Comparison of ENCODE assay signal across 8 mouse cellular contexts in genomic region chr7:46838104-46838671, GRCm38 (mm10). TPM values are rescaled to one million over a fixed set of nuclear protein-coding genes. Genes with fewer than 3 reads are reported as not detected.
DNase-seq lines count a peak whose midpoint lies in the region; ATAC-seq and TF ChIP-seq lines count a peak whose summit lies in the region.

No protein-coding gene starts in this region.

- no peaks in the 10 kb centered on the region for H3K9me3 ChIP-seq in embryonic facial prominence, embryonic 13.5 days
- no peaks in the 10 kb centered on the region for H3K9me3 ChIP-seq in heart, embryonic 14.5 days (ENCODE audit: control insufficient read depth, low read length)
- no peaks in the 10 kb centered on the region for H3K9me3 ChIP-seq in kidney, embryonic 14.5 days (ENCODE audit: control insufficient read depth, low read length)
- H3K9me3 ChIP-seq in lung, embryonic 14.5 days (ENCODE audit: low read depth, low read length): no peaks in the 10 kb centered on the region

- H3K27me3 ChIP-seq in spleen, adult 2 months (ENCODE audit: control insufficient read depth, insufficient read depth, low read length): no peaks in the 10 kb centered on the region
- peaks cover 8% of the 10 kb centered on the region; the same call in 1 of the 2 replicates for H3K27me3 ChIP-seq in embryonic facial prominence, embryonic 13.5 days
- no peaks in the 10 kb centered on the region for H3K27me3 ChIP-seq in heart, embryonic 14.5 days (ENCODE audit: control insufficient read depth, insufficient read depth, low read length)
- no peaks in the 10 kb centered on the region for H3K27me3 ChIP-seq in kidney, embryonic 14.5 days (ENCODE audit: control insufficient read depth, insufficient read depth, low read length)
- no peaks in the 10 kb centered on the region for H3K27me3 ChIP-seq in lung, embryonic 14.5 days (ENCODE audit: insufficient read depth, low read length)

- no peak for ATAC-seq in embryonic facial prominence, embryonic 13.5 days (ENCODE audit: insufficient number of reproducible peaks, insufficient read depth, low FRiP score, low TSS enrichment, low read depth)
- ATAC-seq in heart, embryonic 14.5 days (ENCODE audit: insufficient number of reproducible peaks, insufficient read depth, low FRiP score, low read depth): peak; percentile 65
- peak; percentile 74 for ATAC-seq in kidney, embryonic 14.5 days (ENCODE audit: low FRiP score, low TSS enrichment)
- peak; percentile 66 for ATAC-seq in lung, embryonic 14.5 days (ENCODE audit: insufficient read depth)

- H3K27ac ChIP-seq in spleen, adult 2 months (ENCODE audit: insufficient read depth, low read length): peak overlapping the region; percentile 49
- peak overlapping the region; percentile 88 for H3K27ac ChIP-seq in embryonic facial prominence, embryonic 13.5 days
- peak overlapping the region; percentile 76 to 80 for H3K27ac ChIP-seq in heart, embryonic 14.5 days (replicated peaks in 1 of 2; ENCODE audit: control insufficient read depth in 1 of 2, insufficient read depth in 1 of 2, low read depth in 2 of 2, low read length in 2 of 2)
- H3K27ac ChIP-seq in kidney, embryonic 14.5 days (ENCODE audit: low read depth, low read length): peak overlapping the region; percentile 44
- peak overlapping the region; percentile 88 for H3K27ac ChIP-seq in lung, embryonic 14.5 days (ENCODE audit: low read depth)

- H3K4me1 ChIP-seq in spleen, adult 2 months (ENCODE audit: control insufficient read depth, insufficient read depth, insufficient read length): peaks cover 9% of the 10 kb centered on the region; the same call in 1 of the 2 replicates
- H3K4me1 ChIP-seq in embryonic facial prominence, embryonic 13.5 days: peaks cover 25% of the 10 kb centered on the region
- H3K4me1 ChIP-seq in heart, embryonic 14.5 days (ENCODE audit: control insufficient read depth in 2 of 2, insufficient read depth in 2 of 2, low read length in 2 of 2): peaks cover 15 to 26% of the 10 kb centered on the region in 2 experiments
- H3K4me1 ChIP-seq in kidney, embryonic 14.5 days (ENCODE audit: control insufficient read depth, insufficient read depth, low read length): peaks cover 27% of the 10 kb centered on the region
- H3K4me1 ChIP-seq in lung, embryonic 14.5 days (ENCODE audit: insufficient read depth): peaks cover 30% of the 10 kb centered on the region

- no peak for DNase-seq in spleen, adult 2 months (ENCODE audit: low read depth in 1 of 2, low spot score in 2 of 2)
- DNase-seq in spleen, postnatal 14 days (ENCODE audit: low spot score in 2 of 2): no peak
- peak; percentile 78 for DNase-seq in lung, embryonic 14.5 days
- DNase-seq in retina, adult 2 months (ENCODE audit: low read depth, low spot score): peak; percentile 75
- DNase-seq in spleen, postnatal 4 days (ENCODE audit: low spot score in 2 of 2): no peak

- H3K4me2 ChIP-seq in embryonic facial prominence, embryonic 13.5 days: peak overlapping the region; percentile 49
- peak overlapping the region; percentile 37 for H3K4me2 ChIP-seq in heart, embryonic 14.5 days (ENCODE audit: low read length)
- peak overlapping the region; percentile 21 for H3K4me2 ChIP-seq in kidney, embryonic 14.5 days (replicated peaks; ENCODE audit: low read depth, low read length)
- peak overlapping the region; percentile 31 for H3K4me2 ChIP-seq in lung, embryonic 14.5 days

- TF ChIP-seq CTCF in spleen, adult 2 months (IDR thresholded peaks at IDR 0.05; ENCODE audit: extremely low read depth, insufficient read depth, insufficient read length, insufficient replicate concordance): no peak
- TF ChIP-seq CTCF in lung, embryonic 14.5 days (IDR thresholded peaks at IDR 0.05; ENCODE audit: low read depth): no peak

- no peak overlapping the region for H3K4me3 ChIP-seq in spleen, adult 2 months (ENCODE audit: extremely low read depth, insufficient read depth, insufficient read length)
- peak overlapping the region; percentile 17 for H3K4me3 ChIP-seq in embryonic facial prominence, embryonic 13.5 days
- no peak overlapping the region for H3K4me3 ChIP-seq in heart, embryonic 14.5 days (ENCODE audit: control insufficient read depth in 1 of 2, insufficient read depth in 1 of 2, low read depth in 1 of 2, low read length in 2 of 2)
- no peak overlapping the region for H3K4me3 ChIP-seq in kidney, embryonic 14.5 days (ENCODE audit: low read length)
- no peak overlapping the region for H3K4me3 ChIP-seq in lung, embryonic 14.5 days (ENCODE audit: low read depth, low read length)

- 7% methylated on average over 9 of the region's 9 CpGs for whole genome bisulfite sequencing in spleen, adult 2 months
- under 1% methylated on average over 9 of the region's 9 CpGs for WGBS in embryonic facial prominence, embryonic 13.5 days
- 14% methylated on average over 9 of the region's 9 CpGs for WGBS in heart, embryonic 14.5 days
- under 1% methylated on average over 8 of the region's 9 CpGs for WGBS in kidney, embryonic 14.5 days
- WGBS in lung, embryonic 14.5 days: 4% methylated on average over 9 of the region's 9 CpGs

- no peaks in the 10 kb centered on the region for H3K36me3 ChIP-seq in spleen, adult 2 months (ENCODE audit: control insufficient read depth, insufficient read depth, low read length)
- no peaks in the 10 kb centered on the region for H3K36me3 ChIP-seq in embryonic facial prominence, embryonic 13.5 days
- no peaks in the 10 kb centered on the region for H3K36me3 ChIP-seq in heart, embryonic 14.5 days (ENCODE audit: control insufficient read depth, insufficient read depth, low read length)
- H3K36me3 ChIP-seq in kidney, embryonic 14.5 days (ENCODE audit: control insufficient read depth, insufficient read depth, low read length): no peaks in the 10 kb centered on the region
- no peaks in the 10 kb centered on the region for H3K36me3 ChIP-seq in lung, embryonic 14.5 days (ENCODE audit: insufficient read depth)

- no peak for TF ChIP-seq POLR2A in spleen, adult 2 months (IDR thresholded peaks at IDR 0.05; ENCODE audit: low read depth, low read length)

- peak overlapping the region; percentile 58; the same call in 1 of the 2 replicates for H3K9ac ChIP-seq in embryonic facial prominence, embryonic 13.5 days
- H3K9ac ChIP-seq in heart, embryonic 14.5 days (ENCODE audit: low read length): 0 out of 2 replicates have a peak overlapping the region, but pooled peaks have one; percentile 34
- peak overlapping the region; percentile 38 for H3K9ac ChIP-seq in kidney, embryonic 14.5 days (ENCODE audit: low read depth, low read length)
- peak overlapping the region; percentile 35; the same call in 1 of the 2 replicates for H3K9ac ChIP-seq in lung, embryonic 14.5 days

RNA-seq across cellular contexts. Expression of gene Ldha, which starts 3.1 kb away (rescaled TPM):
- polyA plus RNA-seq in spleen, adult 2 months (2012; rRNA removed): 165 and 196 TPM in 2 replicates
- polyA plus RNA-seq in embryonic facial prominence, embryonic 13.5 days (2015; fragmentation: Nextera tagmentation; extraction: Ambion mirVana): 1,326 and 1,347 TPM in 2 replicates
- polyA plus RNA-seq in heart, embryonic 14.5 days (2014; fragmentation: Nextera tagmentation; extraction: Ambion mirVana): 3,024 and 3,145 TPM in 2 replicates
- polyA plus RNA-seq in kidney, embryonic 14.5 days (2014; fragmentation: Nextera tagmentation; extraction: Ambion mirVana): 1,311 and 1,396 TPM in 2 replicates
- polyA plus RNA-seq in lung, embryonic 14.5 days (2014; fragmentation: Nextera tagmentation; extraction: Ambion mirVana): 1,903 and 1,950 TPM in 2 replicates

RNA-seq across cellular contexts. Expression of gene Ldhc, which starts 22.8 kb away (rescaled TPM):
- 0.09 TPM in 1 of 2 replicates, not detected in the other for polyA plus RNA-seq in spleen, adult 2 months (2012; rRNA removed)
- not detected in 2 replicates for polyA plus RNA-seq in embryonic facial prominence, embryonic 13.5 days (2015; fragmentation: Nextera tagmentation; extraction: Ambion mirVana)
- polyA plus RNA-seq in heart, embryonic 14.5 days (2014; fragmentation: Nextera tagmentation; extraction: Ambion mirVana): not detected in 2 replicates
- polyA plus RNA-seq in kidney, embryonic 14.5 days (2014; fragmentation: Nextera tagmentation; extraction: Ambion mirVana): not detected in 2 replicates
- polyA plus RNA-seq in lung, embryonic 14.5 days (2014; fragmentation: Nextera tagmentation; extraction: Ambion mirVana): 0.13 TPM in 1 of 2 replicates, not detected in the other

RNA-seq across cellular contexts. Expression of gene Gtf2h1, which starts 42.3 kb away (rescaled TPM):
- 4.7 and 5.4 TPM in 2 replicates for polyA plus RNA-seq in spleen, adult 2 months (2012; rRNA removed)
- polyA plus RNA-seq in embryonic facial prominence, embryonic 13.5 days (2015; fragmentation: Nextera tagmentation; extraction: Ambion mirVana): 50.8 and 53.6 TPM in 2 replicates
- 27.9 and 29.8 TPM in 2 replicates for polyA plus RNA-seq in heart, embryonic 14.5 days (2014; fragmentation: Nextera tagmentation; extraction: Ambion mirVana)
- 37.0 and 43.2 TPM in 2 replicates for polyA plus RNA-seq in kidney, embryonic 14.5 days (2014; fragmentation: Nextera tagmentation; extraction: Ambion mirVana)
- polyA plus RNA-seq in lung, embryonic 14.5 days (2014; fragmentation: Nextera tagmentation; extraction: Ambion mirVana): 41.7 and 47.1 TPM in 2 replicates

RNA-seq across cellular contexts. Expression of gene Hps5, which starts 42.3 kb away (rescaled TPM):
- 16.6 and 20.3 TPM in 2 replicates for polyA plus RNA-seq in spleen, adult 2 months (2012; rRNA removed)
- polyA plus RNA-seq in embryonic facial prominence, embryonic 13.5 days (2015; fragmentation: Nextera tagmentation; extraction: Ambion mirVana): 25.0 and 25.7 TPM in 2 replicates
- polyA plus RNA-seq in heart, embryonic 14.5 days (2014; fragmentation: Nextera tagmentation; extraction: Ambion mirVana): 10.0 and 11.3 TPM in 2 replicates
- polyA plus RNA-seq in kidney, embryonic 14.5 days (2014; fragmentation: Nextera tagmentation; extraction: Ambion mirVana): 11.1 and 25.6 TPM in 2 replicates
- polyA plus RNA-seq in lung, embryonic 14.5 days (2014; fragmentation: Nextera tagmentation; extraction: Ambion mirVana): 19.2 and 24.5 TPM in 2 replicates

Comparison
In these comparisons a context has a peak if more than half of its experiments do, and no peak if none do; other contexts are left out.
1. DNase-seq: peak in lung, embryonic 14.5 days (single experiment) and retina, adult 2 months (single experiment); none in spleen, adult 2 months (0 of 2), spleen, postnatal 14 days (0 of 2) and spleen, postnatal 4 days (0 of 2).
2. Peak in every context shown above with its lines, with median percentiles within 50 percentile points of each other: H3K27ac ChIP-seq, H3K4me2 ChIP-seq and H3K9ac ChIP-seq.